Mouse (Mus musculus): ENCODE measurements around the gene Mcts1. TPM values are rescaled to one million over a fixed set of nuclear protein-coding genes. Genes with fewer than 3 reads are reported as not detected.

Mcts1 gene
- polyA plus RNA-seq (2017; shearing (Covaris generic)), result 117 TPM

GRCm38 (mm10) chrX:38600177-38600994 lies at the start of gene Mcts1:
Gene Mcts1, plus strand, starts transcription at chrX:38600578.

GRCm38 (mm10) chrX:38576078-38576477 lies 24.3 kb upstream of the Mcts1 start, which contains the start of gene Cul4b:
Gene Cul4b, minus strand, starts transcription at chrX:38576196.

GRCm38 (mm10) chrX:38634801-38635637 lies 34.6 kb downstream of the Mcts1 start, which contains the start of gene C1galt1c1:
Gene C1galt1c1, minus strand, starts transcription at chrX:38635087.

Other genes starting within 250 kb of the Mcts1 start
- 34.8 TPM for gene Lamp2, start 144.1 kb upstream of the Mcts1 start, polyA plus RNA-seq (2017; shearing (Covaris generic))
- 28.2 TPM for gene Cul4b, start 24.4 kb upstream of the Mcts1 start, polyA plus RNA-seq (2017; shearing (Covaris generic))
- 24.5 TPM for gene C1galt1c1, start 34.5 kb downstream of the Mcts1 start, polyA plus RNA-seq (2017; shearing (Covaris generic))
- gene 6030498E09Rik, start 172.1 kb downstream of the Mcts1 start, polyA plus RNA-seq (2017; shearing (Covaris generic)), result not detected

All from effector memory CD4-positive, alpha-beta T cell, adult 5 months (primary cell).